Mouse (Mus musculus) kidney, postnatal 4 days (tissue): Measurements from ENCODE around the gene Gabarap.
"Not testable (repeated sequence)": the region's sequence is repeated elsewhere in the genome, so short reads cannot be mapped to it uniquely, and the experiment has no call there.

Source experiments
- DNase-seq, 2 experiments: peaks; one replicate each; pipeline ENCODE4 v3.0.0; 2021; ENCODE audit warnings: mixed read lengths in 2 of 2

Gabarap gene

DNA sequence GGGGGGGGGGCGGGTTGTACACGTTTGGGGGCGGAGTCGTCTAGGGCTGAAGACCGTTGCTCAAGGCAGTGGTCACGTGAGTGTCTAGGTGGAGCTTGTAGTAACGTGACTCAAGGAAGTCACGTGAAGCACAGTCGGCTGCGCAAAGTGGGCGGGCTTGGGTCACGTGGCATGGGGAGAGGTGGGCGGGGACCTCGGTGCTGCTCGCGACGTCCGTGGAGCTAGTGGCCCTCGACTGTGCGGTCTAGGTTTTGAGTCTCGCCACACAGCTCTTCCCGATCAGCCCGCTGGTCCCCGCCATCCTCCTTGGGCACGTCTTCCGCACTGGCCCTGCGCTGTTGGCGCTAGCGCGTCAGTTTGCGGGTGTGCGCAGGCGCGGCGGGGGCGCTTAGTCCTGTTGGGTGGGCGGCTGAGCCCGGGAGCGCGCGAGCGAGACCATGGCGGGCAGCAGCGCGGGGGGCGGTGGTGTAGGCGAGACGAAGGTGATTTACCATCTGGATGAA, 9.5 kb downstream of the Gabarap start, which contains the start of gene Dvl2:
Dvl2 (plus strand) TSS at position 200 of the 503 bp plus-strand sequence.
- DNase-seq: peak; percentile 95 to 96

DNA sequence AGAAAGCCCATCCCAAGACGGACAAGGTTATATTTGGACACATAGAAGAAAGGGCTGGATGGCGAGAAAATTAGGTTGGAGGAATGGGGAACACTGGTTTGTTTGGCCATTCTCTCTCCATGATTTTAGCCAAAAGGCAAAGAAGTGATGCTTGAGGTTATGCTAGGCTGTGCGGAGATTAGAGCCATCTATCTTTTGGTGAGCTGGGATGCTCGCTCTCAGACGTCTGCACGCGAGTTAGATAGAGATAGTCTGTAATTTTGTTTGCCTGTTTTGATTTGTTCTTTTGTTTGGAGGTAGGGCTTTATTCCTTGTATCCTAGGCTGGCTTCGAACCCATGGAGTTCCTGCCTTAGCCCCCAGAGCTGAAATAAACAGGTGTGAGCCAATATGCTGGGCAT, 10.2 kb downstream of the Gabarap start:
- DNase-seq: no peak

DNA sequence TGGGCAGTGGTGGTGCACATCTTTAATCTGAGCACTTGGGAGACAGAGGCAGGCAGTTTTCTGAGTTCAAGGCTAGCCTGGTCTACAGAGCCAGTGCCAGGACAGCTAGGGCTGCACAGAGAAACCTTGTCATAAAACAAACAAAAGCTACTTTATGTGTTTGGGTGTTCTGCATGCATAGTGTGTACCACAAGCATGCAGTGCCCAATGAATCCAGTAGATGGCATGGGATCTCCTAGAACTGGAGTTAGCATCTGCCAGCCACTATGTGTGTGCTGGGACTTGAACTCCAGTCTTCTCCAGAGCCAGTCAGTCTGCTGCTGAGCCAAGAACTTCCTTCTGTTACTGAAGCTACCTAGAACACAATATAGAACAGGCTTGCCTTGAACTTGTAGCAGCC, 10.9 kb downstream of the Gabarap start:
- DNase-seq: peak; percentile 77 to 82

DNA sequence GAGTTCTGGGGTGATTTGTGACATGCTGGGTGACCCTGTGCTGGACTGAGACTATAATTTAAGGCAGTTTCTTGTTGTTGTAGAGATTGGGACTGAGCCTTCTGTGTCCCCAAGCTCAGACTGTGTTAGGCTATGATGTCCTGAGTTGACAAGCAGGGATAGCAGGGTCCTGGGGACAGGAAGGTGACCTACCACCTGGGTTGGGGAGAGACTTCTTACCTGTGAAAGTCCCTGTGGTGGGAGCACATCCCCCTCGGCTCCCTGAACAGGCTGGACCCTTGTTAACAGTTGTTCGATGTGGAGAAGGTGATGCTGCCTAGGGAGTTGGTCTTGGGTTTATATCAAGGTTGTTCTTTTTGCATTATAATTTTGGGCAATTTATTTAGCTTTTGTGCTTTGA, 11.5 kb downstream of the Gabarap start:
- DNase-seq: no peak

DNA sequence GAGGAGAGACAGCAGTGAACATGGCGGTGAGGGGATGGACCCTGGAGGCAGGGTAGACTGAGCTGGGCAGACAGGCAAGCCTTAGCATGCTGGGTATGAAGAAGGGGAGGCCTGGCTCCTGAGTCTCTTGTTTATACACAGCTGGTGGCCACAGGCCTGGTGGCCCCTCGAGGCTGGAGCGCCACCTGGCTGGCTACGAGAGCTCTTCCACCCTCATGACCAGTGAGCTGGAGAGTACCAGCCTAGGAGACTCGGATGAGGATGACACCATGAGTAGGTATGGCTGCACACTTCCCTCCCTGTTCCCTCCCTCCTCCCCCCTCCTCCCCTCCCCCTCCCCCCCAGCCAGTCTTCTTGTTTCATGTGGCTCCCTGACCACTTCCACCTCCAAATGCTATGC, 14.6 kb downstream of the Gabarap start:
- DNase-seq: peak in 1 of 2 experiments; percentile 63

DNA sequence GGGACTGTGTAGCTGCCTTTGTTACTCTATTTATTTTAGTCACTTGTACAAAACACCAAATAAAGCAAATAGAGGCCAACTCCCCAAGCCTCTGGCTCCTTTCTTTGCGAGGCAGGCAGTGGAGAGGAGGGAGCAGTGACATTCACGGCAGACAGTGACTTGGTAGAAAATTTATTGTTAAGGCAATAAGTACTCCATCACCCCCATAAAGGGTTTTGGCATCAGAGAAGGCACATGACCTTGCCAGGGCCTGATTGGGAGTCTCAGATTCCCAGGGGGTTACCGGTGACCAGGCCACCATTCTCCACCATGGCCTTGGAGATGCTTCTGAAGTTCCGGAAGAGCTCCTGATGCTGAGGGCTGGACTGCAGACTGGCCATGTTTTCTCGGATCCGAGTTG, 19.1 kb downstream of the Gabarap start:
- no peak for DNase-seq

DNA sequence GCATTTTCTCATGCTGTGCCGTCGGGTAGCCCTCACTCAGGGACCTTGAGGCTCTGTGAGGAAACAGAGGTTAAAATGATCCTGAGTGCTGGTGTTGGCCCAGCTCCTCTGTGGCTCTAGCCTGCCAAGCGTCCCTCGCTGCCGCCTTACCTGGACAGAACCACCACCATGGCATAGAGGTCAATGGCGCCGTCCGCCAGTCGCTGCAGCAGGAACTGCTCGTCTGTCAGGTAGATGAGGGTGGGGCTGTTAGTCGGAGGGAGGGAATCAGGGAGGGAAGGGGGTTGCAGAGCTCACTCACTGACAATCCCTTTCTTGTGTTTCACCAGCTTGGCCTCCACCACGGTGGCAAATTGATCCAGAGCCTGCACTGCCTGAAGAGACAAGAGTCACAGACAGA, 19.6 kb downstream of the Gabarap start:
- DNase-seq: no peak

DNA sequence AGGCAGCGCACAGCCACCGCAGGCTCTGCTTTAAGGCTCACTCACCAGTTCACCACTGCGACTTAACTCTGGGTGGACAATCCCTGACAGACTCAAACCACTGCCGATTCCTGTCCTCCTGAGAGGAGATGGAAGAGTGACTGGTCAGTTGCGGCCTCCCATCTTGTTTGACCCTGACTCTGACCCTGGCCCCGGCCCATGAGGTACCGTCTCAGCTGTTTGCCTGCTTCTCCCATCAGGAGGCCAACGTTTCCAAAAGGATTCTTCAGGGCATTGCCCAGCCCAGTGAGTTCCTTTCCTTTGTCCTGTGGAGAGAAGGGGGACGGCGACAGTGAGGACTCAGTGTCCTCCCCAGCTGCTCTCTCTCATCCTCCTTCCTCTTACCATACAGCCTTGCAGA, 20.0 kb downstream of the Gabarap start:
- DNase-seq: no peak

DNA sequence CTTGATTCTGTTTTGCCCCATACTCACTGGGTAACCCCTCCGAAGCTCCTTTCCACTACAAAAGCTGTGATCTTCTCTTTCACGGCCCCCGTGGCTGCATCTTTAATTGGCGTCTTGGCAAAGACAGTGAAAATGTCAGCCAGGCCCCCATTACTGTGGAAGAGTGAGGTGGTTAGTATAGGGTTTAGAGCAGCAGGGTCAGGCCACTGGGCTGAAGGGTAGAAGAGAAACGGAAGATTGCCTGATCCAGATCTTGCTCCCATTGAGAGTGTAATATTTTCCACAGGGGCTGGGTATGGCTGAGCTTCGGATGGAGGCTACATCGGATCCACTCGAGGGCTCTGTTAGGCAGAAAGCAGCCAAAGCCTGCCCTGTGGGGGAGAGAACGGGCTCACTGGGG, 22.0 kb downstream of the Gabarap start:
- no peak for DNase-seq

DNA sequence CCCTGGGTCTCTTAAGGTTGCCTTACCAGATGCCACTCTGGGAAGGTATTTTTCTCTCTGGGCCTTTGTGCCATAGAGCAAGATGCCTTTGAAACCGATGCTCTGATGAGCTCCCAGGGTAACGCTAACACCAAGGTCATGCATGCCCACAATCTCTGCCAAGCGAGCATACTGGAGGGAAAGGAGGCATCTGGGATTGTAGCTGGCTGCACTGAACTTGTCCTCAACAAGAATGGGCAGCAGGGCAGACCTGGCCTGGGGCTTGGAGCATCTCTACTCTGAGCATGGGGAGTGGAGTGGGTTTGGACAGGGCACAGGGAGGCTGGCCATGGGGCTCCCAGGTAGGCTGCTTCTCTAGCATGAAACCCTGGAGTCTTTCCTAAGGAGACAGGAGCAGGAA, 22.5 kb downstream of the Gabarap start:
- DNase-seq: no peak

DNA sequence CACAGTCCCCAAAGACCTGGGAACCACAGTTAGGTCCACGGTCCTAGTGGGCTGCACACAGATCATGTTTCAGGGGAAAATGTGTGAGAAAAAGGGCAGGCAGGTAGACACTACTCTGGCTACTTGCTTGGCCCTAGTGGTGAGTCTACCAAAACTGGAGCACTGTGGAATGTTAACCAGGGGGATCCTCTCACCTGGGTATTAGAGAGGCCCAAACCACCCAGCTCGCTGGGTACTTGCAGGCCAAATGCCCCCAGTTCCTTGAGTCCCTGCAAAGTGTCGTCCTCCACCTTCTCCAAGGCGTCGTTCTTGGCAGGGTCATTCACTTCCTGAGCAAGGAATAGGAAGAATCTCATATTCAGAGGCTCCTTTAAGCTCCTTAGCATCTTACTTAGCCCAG, 23.1 kb downstream of the Gabarap start:
- no peak for DNase-seq

DNA sequence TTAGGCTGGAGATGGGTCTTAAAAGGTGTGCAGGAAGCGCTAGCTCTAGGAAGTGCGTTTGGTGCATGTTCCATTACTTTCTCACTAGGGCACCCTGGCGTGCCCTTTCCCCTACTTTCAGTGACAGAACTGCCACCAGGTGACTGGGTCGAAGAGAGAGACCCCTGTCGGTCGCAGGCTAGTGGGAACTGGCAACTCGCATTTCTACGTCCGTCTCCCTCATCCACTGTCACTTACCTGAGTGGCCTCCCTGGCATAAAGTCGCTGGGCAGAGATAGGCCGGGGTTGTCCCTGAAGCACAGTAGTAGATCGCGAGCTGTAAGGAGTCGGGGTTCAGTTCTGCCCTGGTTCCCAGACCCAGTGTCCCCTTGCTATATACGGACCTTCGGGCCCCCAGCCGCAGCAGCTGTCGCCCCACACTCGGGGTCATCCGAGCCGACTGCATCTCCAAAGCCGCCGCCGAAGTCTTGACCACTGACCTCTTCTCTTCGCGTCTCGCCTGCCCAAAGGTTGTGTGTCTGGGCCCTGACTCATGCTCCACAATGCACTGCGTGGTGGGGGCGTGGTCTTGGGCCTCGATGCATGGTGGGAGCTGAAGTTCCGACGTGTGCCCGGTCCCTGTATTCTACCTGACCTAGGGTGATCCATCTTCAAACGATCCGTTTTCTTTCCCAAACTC, 24.1 kb downstream of the Gabarap start, which contains the start of gene Acadvl:
Acadvl (minus strand) TSS at position 532 of the 679 bp plus-strand sequence.
- DNase-seq: peak; percentile 90 to 94

DNA sequence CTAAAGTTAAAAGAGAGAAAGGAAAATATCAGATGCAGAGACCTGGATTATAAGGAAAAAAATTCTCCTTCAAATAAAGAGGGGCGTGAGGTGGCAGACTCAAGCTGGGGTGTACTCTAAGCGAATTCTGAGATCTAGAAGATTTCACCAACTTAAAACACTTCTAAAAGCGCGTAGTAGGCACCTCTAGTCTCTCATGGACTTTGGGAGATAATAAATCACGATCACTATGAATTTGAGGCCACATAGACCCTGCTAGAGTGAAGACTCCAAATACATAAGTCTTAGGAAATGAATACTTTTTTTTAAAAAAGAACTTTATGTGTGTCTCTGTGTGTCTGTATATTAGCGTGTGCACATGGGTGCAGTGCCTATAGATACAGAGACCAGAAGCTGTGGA, 24.7 kb downstream of the Gabarap start:
- DNase-seq: no peak

DNA sequence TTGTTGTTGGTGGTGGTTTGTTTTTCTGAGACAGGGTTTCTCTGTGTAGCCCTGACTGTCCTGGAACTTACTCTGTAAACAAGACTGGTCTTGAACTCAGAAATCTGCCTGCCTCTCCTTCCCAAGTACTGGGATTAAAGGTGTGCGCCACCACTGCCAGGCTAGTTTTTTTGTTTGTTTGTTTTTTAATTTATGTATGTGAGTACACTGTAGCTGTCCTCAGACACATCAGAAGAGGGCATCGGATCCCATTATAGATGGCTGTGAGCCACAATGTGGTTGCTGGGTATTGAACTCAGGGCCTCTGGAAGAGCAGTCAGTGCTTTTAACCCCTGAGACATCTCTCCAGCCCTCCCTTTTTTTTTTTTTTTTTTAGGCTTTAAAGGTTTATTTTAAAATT, 25.2 kb downstream of the Gabarap start:
- not testable (repeated sequence) for DNase-seq

DNA sequence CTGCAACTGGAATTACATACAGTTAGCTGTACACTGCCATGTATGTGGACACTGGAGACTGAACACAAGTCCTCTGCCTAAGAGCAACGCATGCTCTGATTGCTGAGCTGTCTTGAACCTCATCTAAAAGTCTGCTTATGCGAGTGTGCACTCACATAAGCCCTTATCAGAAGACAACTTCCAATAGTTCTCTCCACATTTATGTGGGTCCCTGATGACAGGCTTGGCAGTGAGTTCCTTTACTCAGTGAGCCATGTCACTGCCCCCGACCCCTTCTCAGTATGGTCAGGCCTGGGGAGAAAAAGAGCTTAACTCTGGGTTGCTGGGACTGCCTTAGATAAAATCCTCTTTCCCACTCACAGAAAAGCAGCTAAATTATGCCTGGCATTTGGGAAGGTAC, 25.7 kb downstream of the Gabarap start, which contains the start of gene Dlg4:
Dlg4 (plus strand) TSS at position 274 of the 400 bp plus-strand sequence.
- no peak for DNase-seq

DNA sequence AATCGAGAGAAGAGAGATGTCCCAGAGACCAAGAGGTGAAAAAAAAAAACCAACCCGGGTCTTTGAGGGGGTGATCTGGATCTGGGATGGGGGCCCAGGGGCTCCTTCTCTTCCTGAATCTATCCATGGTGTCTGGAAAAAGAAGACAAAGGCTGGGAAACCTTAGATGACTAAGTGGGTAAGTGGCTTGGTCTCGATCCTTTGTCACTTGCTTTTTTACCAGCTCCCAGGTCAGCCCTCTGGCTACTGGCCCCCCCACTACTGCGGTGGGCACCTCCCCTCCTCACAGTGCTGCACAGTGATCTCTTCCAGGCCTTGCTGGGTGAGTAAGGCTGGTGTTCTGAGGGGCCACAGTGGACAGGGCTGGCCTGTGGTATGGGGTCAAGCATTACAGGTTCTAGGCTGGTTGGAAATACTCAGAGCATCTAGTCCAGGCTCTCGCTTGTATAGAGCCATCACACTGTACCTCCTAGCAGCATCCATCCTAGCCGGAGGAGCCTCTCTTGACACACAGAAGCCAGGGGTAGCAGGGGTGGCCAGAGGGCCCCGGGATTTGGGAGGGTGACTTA, 26.3 kb downstream of the Gabarap start:
- DNase-seq: no peak

DNA sequence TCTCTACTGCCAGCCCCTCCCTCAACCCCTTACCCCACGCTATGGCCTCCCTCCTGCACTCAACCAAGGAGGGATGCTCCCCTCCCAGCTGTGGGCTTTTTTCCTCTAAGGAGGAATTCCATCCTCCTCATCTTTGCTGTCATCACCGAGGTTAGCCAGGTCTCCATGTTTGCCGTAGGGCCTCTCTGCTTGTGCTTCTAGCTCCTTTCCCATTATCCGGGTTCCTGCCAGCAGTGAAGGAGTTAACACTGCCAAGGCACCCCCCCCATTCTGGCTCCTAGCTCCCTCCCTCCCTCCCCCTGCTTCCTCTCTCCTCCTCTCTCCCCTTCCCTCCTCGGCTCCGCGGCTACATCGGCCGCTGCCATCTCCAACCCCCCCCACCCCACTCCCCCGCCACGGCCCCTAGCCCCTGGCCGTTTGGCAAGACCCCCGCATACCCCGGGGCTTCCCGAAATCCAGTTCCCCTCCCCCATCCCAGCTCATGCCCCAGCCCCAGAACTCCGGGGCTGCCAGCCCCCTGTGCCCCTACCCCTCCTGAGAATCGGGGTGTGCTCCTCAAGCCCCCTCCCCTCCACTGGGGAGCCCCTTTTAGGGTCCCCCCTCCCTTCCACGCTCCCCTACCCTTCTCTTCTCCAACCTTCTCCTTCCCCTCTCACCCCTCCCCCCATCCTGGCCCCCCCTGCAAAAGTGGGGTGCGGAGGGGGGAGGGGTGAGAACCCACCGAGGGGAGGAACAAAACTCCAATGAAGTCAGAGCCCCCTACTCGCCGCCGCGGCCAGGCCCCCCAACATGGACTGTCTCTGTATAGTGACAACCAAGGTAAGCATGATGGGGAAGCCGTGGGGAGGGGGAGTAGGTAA, 27.4 kb downstream of the Gabarap start:
- DNase-seq: peak; percentile 78 to 85

DNA sequence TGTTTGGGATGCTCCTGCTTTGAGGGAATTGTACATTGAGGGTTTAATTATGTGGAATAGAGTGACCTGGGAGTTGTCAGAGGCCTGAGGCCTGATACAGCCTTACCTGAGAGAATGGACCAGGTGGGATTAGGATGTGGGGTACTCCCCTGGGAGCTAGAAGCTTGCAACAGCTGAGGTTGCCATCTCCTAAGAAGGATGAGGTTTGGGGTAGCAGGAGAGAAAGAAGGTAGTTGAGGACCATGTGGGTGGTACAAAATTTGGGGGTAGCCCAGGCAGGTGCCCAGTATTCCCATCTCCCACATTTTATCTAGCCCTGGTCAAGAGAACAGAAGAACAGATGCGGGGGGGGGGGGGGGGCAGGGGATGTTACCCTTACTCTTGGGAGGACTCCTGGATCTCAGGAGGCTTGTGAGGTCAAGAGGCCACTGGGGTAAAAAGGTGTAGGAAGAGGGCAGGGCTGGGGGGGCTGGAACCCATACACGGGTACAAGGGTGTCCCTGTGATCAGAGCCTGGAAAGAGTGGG, 28.6 kb downstream of the Gabarap start:
- no peak for DNase-seq

DNA sequence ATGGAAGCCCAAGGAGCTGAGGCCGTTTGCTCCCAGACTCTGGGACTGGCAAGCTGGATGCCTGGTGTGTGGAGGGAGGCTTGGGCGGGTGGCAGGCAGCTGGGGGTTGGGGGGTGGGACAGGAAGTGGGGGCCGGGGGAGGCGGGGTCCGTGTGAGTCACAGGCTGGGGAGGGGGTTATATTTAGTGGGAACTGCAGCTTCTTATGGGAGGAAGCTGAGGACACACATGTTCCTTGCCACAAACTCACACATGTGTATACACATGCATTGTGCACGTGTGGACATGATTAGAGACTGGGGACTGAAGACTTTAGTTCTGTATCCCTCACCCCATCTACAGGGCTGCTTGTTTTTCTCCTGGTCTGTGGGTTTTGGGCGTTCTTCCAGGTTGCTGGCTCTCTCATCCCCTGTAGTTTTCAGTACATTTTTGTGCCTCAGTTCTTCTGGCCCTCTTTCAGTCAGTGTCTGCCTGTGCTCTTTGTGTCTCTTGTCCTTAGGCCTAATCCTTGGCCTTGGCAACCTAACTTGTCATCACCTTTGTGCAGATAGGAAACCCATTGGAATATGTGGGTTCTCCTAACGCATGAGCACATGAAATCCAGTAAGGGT, 29.2 kb downstream of the Gabarap start:
- no peak for DNase-seq

DNA sequence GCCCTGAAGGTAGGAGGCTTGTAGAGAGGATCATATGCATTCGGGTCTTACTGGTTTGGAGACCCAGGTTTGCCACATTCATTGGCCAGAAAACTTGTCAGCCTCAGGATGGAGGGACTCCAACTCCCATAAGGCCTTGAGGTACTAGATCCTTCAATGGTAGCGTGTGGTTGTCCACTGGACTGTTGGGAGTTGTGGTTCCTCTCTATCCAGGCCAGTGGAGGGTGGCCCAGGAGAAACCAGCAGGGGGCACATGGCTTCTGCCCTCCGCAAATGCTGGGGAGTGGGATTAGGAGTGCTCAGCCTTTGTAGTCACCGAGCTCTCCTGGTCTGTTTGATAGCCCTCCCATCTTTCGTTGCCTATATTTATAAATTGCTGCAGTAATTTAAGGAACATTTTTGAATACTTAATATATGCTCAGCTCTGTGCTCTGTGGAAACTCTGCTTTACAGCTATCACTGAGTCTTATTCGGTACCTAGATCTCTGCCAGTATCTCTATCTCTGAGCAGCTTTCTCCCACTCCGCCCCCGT, 29.9 kb downstream of the Gabarap start:
- DNase-seq: peak; percentile 77 to 86

DNA sequence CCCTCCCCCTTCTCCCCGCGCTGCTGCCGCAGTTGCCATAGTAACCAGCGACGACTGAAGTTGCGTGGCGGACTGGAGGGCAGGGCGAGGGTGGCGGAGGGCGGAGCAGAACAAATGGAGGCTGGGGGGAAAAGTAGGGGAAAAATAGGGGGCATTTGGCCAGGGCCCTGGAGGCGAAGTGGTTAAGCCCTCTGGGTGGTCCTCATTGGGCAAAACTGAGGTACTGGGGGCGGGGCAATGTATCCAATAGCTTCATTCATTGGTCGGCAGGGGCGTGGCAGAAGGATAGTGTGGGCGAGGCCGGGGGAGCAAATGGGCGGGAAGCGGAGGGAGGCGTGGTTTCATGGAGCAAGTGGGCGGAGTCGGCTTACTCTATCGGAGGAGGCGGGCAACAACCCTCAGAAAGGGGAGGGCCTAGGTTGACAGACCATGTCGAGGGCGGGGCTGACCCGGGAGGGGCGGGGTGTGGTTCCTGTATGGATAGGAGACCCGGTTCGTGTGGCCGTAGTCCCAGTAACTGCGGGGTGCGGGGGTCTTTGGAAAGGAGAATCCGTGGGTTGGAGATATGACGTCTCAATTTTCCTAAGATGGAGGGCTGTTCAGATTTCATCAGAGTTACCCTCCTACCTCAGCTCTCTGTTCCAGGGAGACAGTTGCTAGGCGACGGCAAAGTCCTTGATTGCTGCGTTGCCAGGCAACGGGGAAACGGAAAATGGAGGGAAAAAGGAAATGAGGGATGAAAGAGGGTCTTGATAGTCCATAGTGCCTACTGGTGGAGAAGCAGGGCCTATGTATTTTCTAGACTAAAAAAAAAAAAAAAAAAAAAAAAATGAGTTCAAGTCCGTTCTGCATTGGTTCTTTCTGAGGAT, 30.6 kb downstream of the Gabarap start:
- peak; percentile 99 for DNase-seq
